Mouse (Mus musculus) retina, adult 2 months (tissue): ENCODE measurements at regions not wholly inside any gene's neighbourhood (a gene's known extent, or its start where the extent isn't known, plus 50 kb on each side); places are given as distances from the start of the nearest gene placed in this dataset.
A peak's percentile ranks its signal among the peaks of the same experiment; 100 is the strongest.

Source experiments
- DNase-seq: peaks from one replicate; pipeline ENCODE4 v3.0.0-alpha.2; 2012; ENCODE audit warnings: low read depth, low spot score

DNA sequence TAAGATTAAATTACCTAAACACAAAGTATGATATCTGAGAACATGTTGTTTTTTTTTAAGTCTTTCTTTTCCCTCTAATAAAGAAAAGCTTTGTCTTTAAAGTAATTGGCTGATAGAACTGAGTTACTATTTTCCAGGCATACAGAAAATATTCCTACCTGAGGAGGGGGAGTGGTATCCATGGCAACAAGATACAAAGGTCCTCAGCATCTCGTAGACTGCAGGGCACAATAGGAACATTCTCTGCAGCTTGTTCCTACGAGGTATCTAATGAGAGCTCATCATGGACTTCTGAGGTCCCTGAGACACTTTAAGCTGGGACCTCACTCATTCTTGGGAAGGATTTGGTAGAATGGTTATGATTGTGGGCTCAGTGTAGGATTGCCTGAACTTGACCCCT is 225.5 kb upstream of the Cdh4 start:
- no peak for DNase-seq

DNA sequence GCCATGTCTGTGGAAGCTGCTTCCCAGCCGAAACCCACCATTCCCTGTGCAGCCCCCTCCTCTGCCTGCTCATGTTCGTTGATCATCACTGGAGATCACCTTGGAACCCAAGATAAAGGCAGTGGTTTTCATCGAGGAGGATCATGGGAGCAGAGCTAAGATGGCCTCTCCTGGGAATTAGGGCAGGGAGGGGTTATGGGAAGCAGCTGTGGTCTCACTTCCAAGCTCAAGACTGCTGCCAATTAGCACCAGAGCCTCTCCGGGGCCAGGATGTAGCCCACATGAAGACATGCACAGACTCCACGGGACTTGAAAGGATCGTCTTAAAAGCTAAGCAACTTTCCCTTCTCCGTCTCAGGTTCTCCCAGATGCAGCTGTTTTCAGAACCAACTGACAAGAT is 214.1 kb upstream of the Cdh4 start:
- DNase-seq, result no peak

- DNase-seq, result no peak
Observed at GRCm38 (mm10) chr2:179231708-179232354, 210.4 kb upstream of the Cdh4 start.

DNA sequence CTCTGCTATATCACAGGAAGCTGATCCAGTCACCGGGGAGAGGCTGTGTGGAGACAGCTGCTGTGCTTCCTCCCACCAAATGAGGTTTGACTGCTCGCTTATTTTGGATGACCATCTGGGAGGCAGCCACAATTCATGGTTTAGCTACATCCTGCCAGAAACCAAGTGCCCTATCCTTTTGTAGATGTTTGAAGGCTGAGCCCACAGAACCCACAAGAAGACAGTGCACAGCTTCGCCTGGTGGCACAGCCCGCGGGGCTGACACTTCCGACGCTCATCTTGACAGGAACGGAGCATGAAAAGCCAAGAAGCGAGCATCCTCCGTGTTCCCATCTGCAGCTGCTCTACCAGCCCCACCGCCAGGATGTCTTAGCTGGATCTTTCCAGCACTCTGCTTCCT is 204.1 kb upstream of the Cdh4 start:
- DNase-seq, result no peak

GRCm38 (mm10) chr2:179260892-179261291 is 181.3 kb upstream of the Cdh4 start:
- DNase-seq, result no peak

GRCm38 (mm10) chr2:179263888-179264287 is 178.3 kb upstream of the Cdh4 start:
- no peak for DNase-seq

GRCm38 (mm10) chr2:179265436-179265835 is 176.8 kb upstream of the Cdh4 start:
- no peak for DNase-seq

- DNase-seq, result no peak
Observed at GRCm38 (mm10) chr2:179277204-179277886, 164.9 kb upstream of the Cdh4 start.

DNA sequence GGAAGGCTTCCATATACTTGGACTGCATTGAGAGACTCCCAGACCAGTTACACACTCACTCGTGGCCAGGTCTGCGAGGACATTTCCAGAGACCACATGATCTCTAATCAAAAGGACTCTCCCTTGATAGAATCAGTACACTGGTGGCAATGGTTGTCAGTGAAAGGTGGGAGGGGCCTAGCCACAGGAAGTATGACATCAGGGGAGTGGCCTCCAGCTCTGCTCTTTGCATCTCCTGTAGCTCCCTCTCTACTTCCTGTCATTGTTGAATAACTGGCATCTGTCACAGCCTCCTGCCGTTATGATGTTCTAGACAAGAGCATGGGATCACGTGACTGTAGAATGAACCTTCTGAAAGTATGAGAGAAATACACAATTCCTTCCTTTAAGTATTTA is 164.3 kb upstream of the Cdh4 start:
- DNase-seq, result no peak

DNA sequence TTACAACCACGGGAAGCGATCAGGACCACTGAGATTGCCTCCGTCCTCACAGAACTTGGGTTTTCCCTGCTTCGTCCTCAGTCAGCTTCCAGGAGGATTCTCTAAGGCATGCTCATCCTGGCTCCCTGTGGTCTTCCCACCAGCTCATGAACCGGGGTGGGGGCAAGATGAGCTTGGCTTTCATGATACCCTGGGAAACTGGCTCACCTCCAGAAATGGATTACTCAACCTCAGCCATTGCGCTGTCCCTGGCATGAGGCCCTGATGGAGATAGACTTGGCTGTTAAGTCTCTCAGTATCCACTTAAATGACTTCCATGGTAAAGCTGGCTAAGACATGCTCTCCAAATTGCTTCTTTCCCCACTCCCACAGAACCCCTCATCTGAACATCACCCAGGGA is 160.0 kb upstream of the Cdh4 start:
- no peak for DNase-seq

- DNase-seq, result no peak
Observed at GRCm38 (mm10) chr2:179290394-179290793, 151.8 kb upstream of the Cdh4 start.

DNA sequence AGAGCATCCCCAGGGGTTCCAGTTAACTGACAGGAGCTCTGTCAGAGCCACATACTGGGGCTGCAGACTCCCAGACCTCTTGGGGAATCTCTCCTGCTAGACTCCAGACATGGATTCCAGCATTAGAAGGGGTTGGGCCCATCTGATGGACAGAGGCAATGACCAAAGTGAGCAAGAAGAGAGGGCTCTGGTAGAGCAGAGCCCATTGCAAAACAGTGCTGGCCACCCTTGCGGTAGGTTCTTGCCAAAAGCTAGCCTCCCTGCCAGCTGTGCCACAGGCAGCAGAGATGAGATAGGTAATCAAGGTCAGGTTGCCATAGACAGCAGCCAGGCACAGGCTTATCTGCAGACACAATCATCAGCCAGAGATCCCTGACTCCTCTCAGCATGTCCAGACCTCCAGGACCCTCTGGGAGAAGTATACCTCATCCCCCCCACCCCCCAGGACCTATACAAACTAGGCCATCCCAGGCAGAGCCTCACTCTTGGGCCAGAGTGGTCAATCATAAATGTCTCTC is 151.1 kb upstream of the Cdh4 start:
- DNase-seq, result no peak

DNA sequence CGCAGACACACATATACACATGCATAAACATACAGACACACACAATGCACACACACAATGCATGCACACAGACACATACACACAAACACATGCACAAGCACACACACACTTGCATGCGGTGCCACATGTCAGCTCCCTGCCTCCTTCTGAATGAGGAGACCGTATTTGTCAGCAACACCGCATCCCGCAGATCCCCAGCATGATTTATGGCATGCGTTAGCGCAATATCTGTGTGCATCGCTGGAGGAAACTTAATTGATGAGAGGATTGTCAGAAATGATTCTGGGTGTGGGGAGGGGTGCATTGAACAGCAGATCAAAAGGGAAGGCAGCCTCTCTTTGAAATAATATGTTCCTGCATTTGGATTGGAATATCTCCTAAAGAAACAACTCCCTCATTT is 150.3 kb upstream of the Cdh4 start:
- DNase-seq, result no peak

DNA sequence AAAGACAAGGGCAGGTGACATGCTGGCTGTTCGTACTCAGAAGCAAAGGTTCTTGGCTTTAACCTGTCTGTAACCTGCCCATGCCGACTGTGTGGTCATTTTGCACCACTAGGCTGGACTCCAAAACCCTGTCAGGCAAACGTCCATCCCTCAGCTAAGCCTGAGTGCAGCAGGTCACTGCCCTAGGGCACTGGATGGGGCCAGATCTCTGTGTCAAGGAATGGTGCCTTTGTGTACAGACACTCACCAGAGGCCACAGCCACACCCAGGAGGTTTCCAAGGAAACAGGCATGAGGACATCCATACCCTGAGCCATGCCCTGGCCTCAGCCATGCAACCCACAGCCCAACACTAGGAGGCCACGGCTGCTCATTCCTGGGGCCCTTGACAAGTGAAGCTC is 149.7 kb upstream of the Cdh4 start:
- DNase-seq, result no peak

- DNase-seq, result no peak
Observed at GRCm38 (mm10) chr2:179293114-179293513, 149.1 kb upstream of the Cdh4 start.

DNA sequence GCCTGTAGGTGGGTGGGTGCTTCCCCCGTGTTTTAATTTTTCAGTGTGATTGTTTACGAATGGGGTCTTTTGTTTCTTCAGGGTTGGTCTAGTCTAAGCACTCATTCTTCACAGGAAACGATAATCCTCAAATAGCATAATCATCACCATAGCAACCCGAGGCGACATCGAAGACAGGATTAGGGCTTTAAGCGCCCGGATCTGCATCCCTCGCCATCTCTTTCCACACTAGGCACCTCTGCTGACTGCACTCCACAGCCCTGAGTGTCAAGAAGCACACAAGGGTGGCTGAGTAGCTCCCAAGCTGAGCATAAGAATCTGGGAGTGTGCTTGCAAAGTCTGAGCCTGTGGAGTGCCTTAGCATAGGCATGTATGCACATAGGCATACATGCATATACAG is 145.2 kb upstream of the Cdh4 start:
- DNase-seq, result peak; percentile 6

DNA sequence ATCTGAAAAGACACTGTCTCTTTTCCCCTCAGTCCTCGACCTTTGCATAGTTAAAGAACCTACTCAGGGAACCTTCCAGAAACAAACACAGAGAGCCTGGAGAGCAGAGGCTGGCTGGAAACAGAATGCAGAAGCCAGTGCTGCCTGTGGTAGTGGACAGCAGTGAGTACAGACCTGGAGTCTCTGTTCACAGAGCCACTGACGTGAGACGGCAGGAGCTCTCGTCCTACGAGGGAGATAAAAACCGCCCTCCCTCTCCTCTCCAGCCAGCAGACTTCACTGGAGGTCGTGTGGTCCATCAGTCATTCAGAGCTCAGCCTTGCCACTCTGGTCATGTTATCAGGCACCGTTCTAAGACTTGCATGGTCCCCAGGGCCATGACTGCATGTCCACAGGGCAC is 138.5 kb upstream of the Cdh4 start:
- no peak for DNase-seq

- DNase-seq, result no peak
Observed at GRCm38 (mm10) chr2:179307286-179307931, 134.8 kb upstream of the Cdh4 start.

DNA sequence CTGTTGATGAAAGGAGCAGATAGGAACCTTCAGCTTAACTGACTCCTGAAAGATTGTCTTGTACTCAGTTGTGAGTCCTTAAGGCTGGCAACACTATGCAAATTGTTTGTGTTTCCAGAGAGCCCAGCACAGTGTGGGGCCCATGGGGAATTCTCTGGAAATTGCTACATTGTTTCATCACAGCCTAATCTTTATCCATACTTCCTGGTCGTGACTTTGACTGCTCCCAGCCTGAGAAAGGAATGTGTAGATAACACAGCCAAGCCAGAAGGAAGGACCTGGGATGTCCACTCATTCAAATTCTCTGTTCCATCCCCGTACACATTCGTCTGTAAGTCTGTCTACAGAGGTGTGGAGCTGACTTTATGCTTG is 134.3 kb upstream of the Cdh4 start:
- no peak for DNase-seq

DNA sequence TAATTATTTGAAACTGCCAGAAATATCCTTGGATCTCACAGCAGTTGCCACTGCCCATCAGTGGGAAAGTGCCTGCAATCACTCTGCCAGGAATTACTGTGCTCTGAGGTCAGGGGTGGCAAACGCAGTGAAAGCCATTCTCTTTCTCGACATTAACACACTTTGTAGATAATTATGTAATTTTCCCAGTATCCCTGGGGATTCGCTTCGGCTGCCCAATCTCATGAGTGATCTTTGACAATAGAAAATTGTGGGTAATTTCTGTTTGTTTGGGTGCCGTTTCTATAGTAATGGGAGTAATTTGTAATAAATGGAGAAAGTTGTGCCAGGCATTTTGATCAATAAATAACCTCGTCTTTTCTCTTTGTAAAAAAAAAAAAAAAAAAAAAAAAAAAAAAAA is 124.2 kb upstream of the Cdh4 start:
- DNase-seq, result no peak

DNA sequence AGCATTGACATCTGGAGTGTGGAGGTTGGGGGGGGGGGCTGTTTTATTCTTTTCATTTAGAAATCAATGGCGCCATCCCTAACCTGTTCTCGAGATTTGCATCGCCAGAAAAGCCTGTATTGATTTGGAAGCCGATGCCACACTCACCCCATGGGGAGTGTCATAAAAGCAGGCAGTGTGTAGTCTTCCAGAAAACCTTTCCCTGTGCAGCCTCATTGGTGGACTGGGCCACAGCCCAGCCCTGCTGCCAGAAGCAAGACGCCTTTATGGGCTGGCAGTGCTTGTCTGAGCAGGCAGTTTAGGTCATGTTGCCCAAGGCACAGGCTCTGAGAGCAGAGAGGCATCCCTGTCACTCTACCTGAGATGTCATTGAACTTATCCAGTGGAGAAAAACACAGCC is 117.0 kb upstream of the Cdh4 start:
- DNase-seq, result no peak

DNA sequence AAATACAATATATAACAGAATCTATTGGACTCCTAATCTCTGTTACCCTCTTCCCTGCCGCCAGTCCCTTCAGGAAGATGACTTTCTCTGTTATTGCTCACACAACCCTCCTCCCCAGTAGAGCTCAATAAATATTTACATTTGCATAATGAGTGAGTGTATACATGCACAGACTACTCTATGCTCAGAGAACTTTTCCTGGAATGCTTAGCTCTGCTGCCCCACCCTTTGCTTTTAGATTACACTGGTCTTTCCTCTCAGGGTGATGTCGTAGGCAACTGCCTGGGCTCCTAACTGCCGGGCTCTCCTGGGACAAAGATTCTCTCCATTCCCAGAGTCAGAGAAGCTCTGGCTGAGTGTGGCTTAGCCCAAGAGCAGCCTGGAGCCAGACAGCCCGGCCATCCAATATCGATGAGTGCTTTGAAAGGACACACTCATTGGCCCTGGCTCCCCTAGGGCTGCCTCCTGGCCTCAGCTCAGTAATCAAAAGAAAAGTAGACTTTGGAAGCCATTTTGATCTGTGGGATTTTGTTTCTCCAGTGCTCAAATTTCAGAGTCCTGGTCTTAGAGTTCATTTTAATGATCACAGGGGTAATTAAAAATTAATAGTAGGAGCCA is 109.2 kb upstream of the Cdh4 start:
- DNase-seq, result no peak

- no peak for DNase-seq
Observed at GRCm38 (mm10) chr2:179333587-179333986, 108.6 kb upstream of the Cdh4 start.
